In genomic region chr10:30537734-30538537, GRCm38 (mm10) we compare ENCODE assay signal across 9 mouse cellular contexts.
DNase-seq lines count a peak whose midpoint lies in the region; ATAC-seq lines count a peak whose summit lies in the region.
"Had no signal": no experiment of that assay in that cellular context is flagged by ENCODE, and none has a peak within 500 bp of the region (broad histone marks: within the 10 kb centered on the region; RNA-seq: fewer than 3 reads in every experiment).

No protein-coding gene starts in this region.

- no peaks in the 10 kb centered on the region for H3K27me3 ChIP-seq in hindbrain, embryonic 11.5 days (ENCODE audit: control insufficient read depth, insufficient read depth, low read length)
- no peaks in the 10 kb centered on the region for H3K27me3 ChIP-seq in hindbrain, embryonic 10.5 days (ENCODE audit: insufficient read depth, poor library complexity, severe bottlenecking)
- H3K27me3 ChIP-seq: liver, embryonic 13.5 days had no signal

- H3K27ac ChIP-seq in hindbrain, embryonic 11.5 days (ENCODE audit: low read depth, low read length) = no peak overlapping the region
- H3K27ac ChIP-seq in hindbrain, embryonic 10.5 days = no peak overlapping the region
- H3K27ac ChIP-seq: liver, embryonic 13.5 days had no signal

- WGBS in hindbrain, embryonic 11.5 days = 80% methylated on average over 10 of the region's 10 CpGs
- whole genome bisulfite sequencing in hindbrain, embryonic 10.5 days = 84% methylated on average over 10 of the region's 10 CpGs

- no peaks in the 10 kb centered on the region for H3K4me1 ChIP-seq in hindbrain, embryonic 11.5 days (replicated peaks; ENCODE audit: control insufficient read depth, insufficient read depth, low read length)
- no peaks in the 10 kb centered on the region for H3K4me1 ChIP-seq in hindbrain, embryonic 10.5 days (replicated peaks)
- H3K4me1 ChIP-seq: liver, embryonic 13.5 days had no signal

- no peak overlapping the region for H3K4me2 ChIP-seq in hindbrain, embryonic 11.5 days (replicated peaks; ENCODE audit: low read depth, low read length)
- H3K4me2 ChIP-seq: liver, embryonic 13.5 days had no signal

- no peaks in the 10 kb centered on the region for H3K9me3 ChIP-seq in hindbrain, embryonic 11.5 days (ENCODE audit: control insufficient read depth, low read length)
- H3K9me3 ChIP-seq in hindbrain, embryonic 10.5 days = no peaks in the 10 kb centered on the region
- H3K9me3 ChIP-seq: liver, embryonic 13.5 days had no signal

- no peak overlapping the region for H3K4me3 ChIP-seq in hindbrain, embryonic 11.5 days (ENCODE audit: low read depth, low read length)
- H3K4me3 ChIP-seq in hindbrain, embryonic 10.5 days = no peak overlapping the region
- H3K4me3 ChIP-seq: liver, embryonic 13.5 days had no signal

- no peak overlapping the region for H3K9ac ChIP-seq in hindbrain, embryonic 11.5 days (ENCODE audit: low read depth, low read length)
- H3K9ac ChIP-seq: liver, embryonic 13.5 days had no signal

- peak; percentile 22 for DNase-seq in hindbrain, embryonic 11.5 days (ENCODE audit: low spot score)
- no peak for DNase-seq in hindbrain, embryonic 10.5 days (ENCODE audit: low spot score)
- peak; percentile 11 to 22 for DNase-seq in CD8-positive naive resting alpha-beta T cell, adult 2 months (ENCODE audit: low read depth in 2 of 2, low spot score in 2 of 2)
- DNase-seq in brain, embryonic 18.5 days (ENCODE audit: low read depth, low spot score) = peak; percentile 40
- DNase-seq in induced T-regulatory cell, adult 2 months (ENCODE audit: low read depth) = peak; percentile 69
- DNase-seq in ovary, postnatal 36 days (ENCODE audit: low spot score) = no peak
- DNase-seq in gastrocnemius, adult 18-20 months (ENCODE audit: low spot score) = no peak
- DNase-seq: liver, embryonic 13.5 days had no signal

- H3K36me3 ChIP-seq in hindbrain, embryonic 11.5 days (ENCODE audit: control insufficient read depth, insufficient read depth, low read length) = no peaks in the 10 kb centered on the region
- peaks cover 75% of the 10 kb centered on the region for H3K36me3 ChIP-seq in hindbrain, embryonic 10.5 days

- 0 out of 2 replicates have a peak, but pooled peaks have one; percentile 57 for ATAC-seq in hindbrain, embryonic 11.5 days (ENCODE audit: low FRiP score)
- peak; percentile 40; the same call in 1 of the 2 replicates for ATAC-seq in megakaryocyte, adult 5-6 weeks (ENCODE audit: poor library complexity, severe bottlenecking)

Comparison
In these comparisons a context has a peak if more than half of its experiments do, and no peak if none do; other contexts are left out.
1. DNase-seq: peak in hindbrain, embryonic 11.5 days (single experiment), CD8-positive naive resting alpha-beta T cell, adult 2 months (2 of 2), brain, embryonic 18.5 days (single experiment) and induced T-regulatory cell, adult 2 months (single experiment); none in hindbrain, embryonic 10.5 days (single experiment), ovary, postnatal 36 days (single experiment) and gastrocnemius, adult 18-20 months (single experiment).